Mouse (Mus musculus) midbrain, embryonic 13.5 days (tissue): ENCODE data around the gene Zdhhc8. TPM values are rescaled to one million over a fixed set of nuclear protein-coding genes. Genes with fewer than 3 reads are reported as not detected.

Experiments used
- ATAC-seq: fragments of 200-750 bp; cut with Nextera tagmentation; 2 replicates; pipeline ENCODE4 v1.8.0; 2017; ENCODE audit warnings: mild to moderate bottlenecking, moderate TSS enrichment, moderate library complexity
- H3K27ac ChIP-seq: fragments of 300-500 bp; sonication (generic); 2 replicates; pipeline ENCODE4 v1.5.1; 2015; ENCODE audit warnings: inconsistent platforms, mild to moderate bottlenecking, moderate library complexity
- H3K27me3 ChIP-seq: fragments of 300-500 bp; sonication (generic); 2 replicates; pipeline ENCODE4 v1.6.1; 2015; ENCODE audit warnings: mild to moderate bottlenecking, inconsistent platforms
- H3K36me3 ChIP-seq: fragments of 300-500 bp; sonication (generic); 2 replicates; pipeline ENCODE4 v1.6.1; 2015; ENCODE audit warnings: mild to moderate bottlenecking, inconsistent platforms
- H3K4me1 ChIP-seq: fragments of 300-500 bp; sonication (generic); replicated peaks from 2 replicates; pipeline ENCODE4 v1.6.1; 2015; ENCODE audit warnings: inconsistent platforms
- H3K4me2 ChIP-seq: fragments of 300-500 bp; sonication (generic); replicated peaks from 2 replicates; pipeline ENCODE4 v1.6.1; 2015; ENCODE audit warnings: moderate library complexity, mild to moderate bottlenecking, inconsistent platforms
- H3K4me3 ChIP-seq: fragments of 300-500 bp; sonication (generic); replicated peaks from 2 replicates; pipeline ENCODE4 v1.5.1; 2015; ENCODE audit warnings: mild to moderate bottlenecking, inconsistent platforms
- H3K9ac ChIP-seq: fragments of 300-500 bp; sonication (generic); replicated peaks from 2 replicates; pipeline ENCODE4 v1.6.1; 2015; ENCODE audit warnings: mild to moderate bottlenecking, inconsistent platforms
- H3K9me3 ChIP-seq: fragments of 300-500 bp; sonication (generic); 2 replicates; pipeline ENCODE4 v1.6.1; 2016; ENCODE audit warnings: mild to moderate bottlenecking, inconsistent platforms
- WGBS: fragments of 180-500 bp; shearing (Covaris S2); methylation state at CpG from one replicate; pipeline ENCODE4 v1.1.7; 2015; 5-methylcytosine and 5-hydroxymethylcytosine counted together
- polyA plus RNA-seq: library from polyadenylated mRNA; unstranded; fragments of >200 nt; fragmentation: Nextera tagmentation; extraction: Ambion mirVana; gene quantifications from 2 replicates; pipeline ENCODE4 v1.2.1, GENCODE M21; 2015

The Zdhhc8 gene
- polyA plus RNA-seq, 1 experiment from 2014 or later: 11.9 TPM

DNA sequence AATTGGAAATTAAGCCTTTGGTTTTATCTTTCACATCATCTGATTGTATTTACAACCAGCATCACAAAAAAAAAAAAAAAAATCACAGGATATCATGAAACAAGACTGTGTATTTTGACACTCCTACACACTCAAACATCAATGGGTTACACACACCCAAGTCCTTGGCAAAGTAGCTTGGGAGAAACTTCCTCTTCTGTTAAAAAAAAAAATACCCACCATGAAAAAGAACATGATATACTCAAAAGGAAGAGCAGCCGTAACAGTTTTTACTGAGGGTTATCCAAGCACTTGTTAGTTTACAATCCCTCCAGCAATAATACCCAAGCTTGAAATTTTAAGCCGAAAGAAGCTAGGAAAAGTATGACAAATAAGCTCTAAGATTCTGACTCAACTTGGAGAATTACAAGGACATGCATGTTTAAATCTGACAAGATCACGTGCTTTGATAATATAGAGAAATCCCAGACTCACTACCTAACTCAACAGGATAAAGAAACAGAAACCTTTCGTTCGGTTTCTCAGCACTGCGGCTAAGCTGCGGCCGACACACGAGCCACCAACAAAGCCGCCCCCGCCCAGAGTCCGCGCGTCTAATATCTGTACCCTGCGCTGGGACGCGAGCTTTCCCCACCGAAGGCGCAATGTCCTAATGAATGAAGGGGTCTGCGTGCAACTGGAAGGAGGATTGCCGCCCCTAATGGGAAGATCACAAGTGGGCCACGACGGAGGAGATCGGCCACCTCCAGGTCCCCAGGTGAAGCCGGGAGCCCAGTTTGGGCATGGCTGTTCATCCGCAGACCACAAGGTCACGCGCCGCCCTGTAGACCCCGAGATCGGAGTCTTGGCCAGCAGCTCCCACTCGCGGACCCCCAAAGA is 12.8 kb upstream of the Zdhhc8 start:
- Histone ChIP-seq H3K27ac (peak overlapping the region; percentile 89), H3K9me3 (no peaks in the 10 kb centered on the region), H3K9ac (peak overlapping the region; percentile 87), H3K4me1 (peaks cover 50% of the 10 kb centered on the region), H3K4me2 (peak overlapping the region; percentile 90), H3K36me3 (peaks cover 64% of the 10 kb centered on the region), H3K27me3 (no peaks in the 10 kb centered on the region), H3K4me3 (peak overlapping the region; percentile 94)
- WGBS: under 1% methylated on average over 33 of the region's 33 CpGs
- no peak for ATAC-seq

DNA sequence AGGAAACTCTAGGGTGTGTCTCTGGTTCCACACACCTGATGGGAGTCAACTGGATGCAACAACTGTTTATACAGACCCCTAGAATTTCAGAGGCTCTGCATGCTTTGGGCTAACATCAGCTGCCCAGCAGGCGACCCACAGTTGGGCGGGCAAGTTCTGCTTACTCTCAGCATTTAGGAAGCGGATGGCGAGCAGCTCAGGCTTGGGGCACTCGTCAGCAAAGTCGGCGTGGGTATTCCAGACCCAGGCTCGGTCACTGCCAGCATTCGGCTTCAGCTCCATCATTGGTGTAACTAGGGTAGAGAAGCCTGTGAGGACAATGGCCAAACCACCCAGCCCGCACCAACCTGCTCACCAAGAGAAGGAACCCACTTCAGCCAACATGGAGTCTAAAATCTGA is 6.6 kb upstream of the Zdhhc8 start:
- 90% methylated on average over 10 of the region's 10 CpGs for WGBS
- ATAC-seq: no peak
- H3K4me1 ChIP-seq: peaks cover 12% of the 10 kb centered on the region

DNA sequence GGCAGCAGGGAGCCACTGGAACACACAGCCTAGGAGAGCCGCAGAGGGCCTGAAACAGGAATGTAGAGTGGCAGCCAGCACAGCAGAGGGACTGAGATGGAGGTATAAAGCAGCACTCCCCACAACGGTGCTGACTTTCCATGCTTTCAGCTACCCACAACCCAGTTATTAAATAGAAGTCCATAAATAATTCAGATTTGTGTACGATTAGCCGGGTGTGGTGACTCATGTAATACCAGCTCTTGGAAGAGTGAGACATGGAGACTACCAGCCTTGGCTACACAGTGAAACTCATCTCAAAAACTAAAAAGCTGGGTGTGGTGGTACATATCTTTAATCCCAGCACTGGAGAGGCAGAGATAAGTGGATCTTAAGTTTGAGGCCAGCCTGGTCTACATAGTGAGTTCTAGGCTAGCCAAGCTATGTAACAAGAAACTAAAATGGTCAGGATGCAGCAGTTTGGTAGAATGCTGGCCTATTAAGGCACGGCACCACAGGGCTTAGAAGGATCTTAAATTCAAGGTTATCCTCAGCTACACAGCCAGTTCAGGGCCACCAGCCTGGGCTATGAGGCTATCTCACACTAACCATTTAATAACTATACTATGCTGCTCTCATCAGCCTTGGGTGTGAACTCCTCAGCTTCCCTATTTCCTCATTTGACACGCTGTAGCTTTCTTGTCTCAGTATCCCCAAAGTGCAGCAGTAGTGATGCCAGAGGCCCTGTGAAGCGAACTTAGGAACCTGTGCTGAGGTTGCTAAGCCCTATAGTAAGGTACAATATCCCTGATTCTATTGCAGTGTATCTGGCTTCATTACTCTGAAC is 2.0 kb upstream of the Zdhhc8 start:
- peaks cover 30% of the 10 kb centered on the region for H3K4me1 ChIP-seq
- no peaks in the 10 kb centered on the region for H3K9me3 ChIP-seq
- H3K9ac ChIP-seq: 0 out of 2 replicates have a peak overlapping the region, but pooled peaks have one; percentile 92
- ATAC-seq: no peak
- WGBS: 75% methylated on average over 7 of the region's 7 CpGs
- no peaks in the 10 kb centered on the region for H3K27me3 ChIP-seq
- H3K4me3 ChIP-seq: no peak overlapping the region
- peaks cover 38% of the 10 kb centered on the region for H3K36me3 ChIP-seq
- no peak overlapping the region for H3K4me2 ChIP-seq
- peak overlapping the region; percentile 95 for H3K27ac ChIP-seq

More for the DNA sequence above, 6.6 kb upstream of the Zdhhc8 start:
- H3K9me3 ChIP-seq: no peaks in the 10 kb centered on the region
- no peaks in the 10 kb centered on the region for H3K27me3 ChIP-seq
- H3K36me3 ChIP-seq: peaks cover 85% of the 10 kb centered on the region
- H3K9ac ChIP-seq: no peak overlapping the region
- H3K4me3 ChIP-seq: no peak overlapping the region
- no peak overlapping the region for H3K4me2 ChIP-seq
- H3K27ac ChIP-seq: no peak overlapping the region

DNA sequence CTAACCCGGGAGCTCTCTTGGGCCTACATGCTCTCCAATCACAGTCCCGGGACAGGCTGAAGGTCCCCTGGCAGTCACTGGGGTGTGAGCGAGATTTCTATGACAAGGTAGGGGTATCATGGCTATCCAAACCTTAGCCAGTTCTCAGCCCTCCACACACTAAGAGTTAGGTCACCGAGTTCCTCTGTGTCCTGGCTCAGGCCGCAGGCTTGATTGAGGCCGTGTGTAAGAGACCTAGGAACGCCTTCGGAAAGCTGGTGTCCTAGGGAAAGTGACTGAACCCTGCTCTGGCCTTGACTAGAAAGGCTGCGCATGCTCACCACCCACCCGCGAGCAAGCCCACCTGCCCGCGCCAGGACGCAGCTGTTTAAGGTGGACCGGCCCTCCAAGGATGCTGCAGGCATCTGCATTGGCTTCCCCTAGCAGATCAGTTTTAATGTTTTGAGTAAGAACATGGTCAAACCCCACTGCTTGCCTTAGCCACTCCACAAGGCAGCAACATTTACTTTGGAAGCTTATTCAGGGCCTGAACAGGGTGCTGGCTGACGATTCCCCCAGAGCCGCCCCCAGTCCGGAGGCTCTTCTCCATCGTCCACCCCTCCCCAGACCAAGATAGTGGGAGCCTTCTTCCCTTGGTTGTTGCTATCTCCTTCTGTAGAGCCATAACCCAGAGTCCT is 591 bp upstream of the Zdhhc8 start:
- H3K4me2 ChIP-seq: peak overlapping the region; percentile 87
- no peaks in the 10 kb centered on the region for H3K27me3 ChIP-seq
- peak; percentile 80 for ATAC-seq
- H3K9ac ChIP-seq: peak overlapping the region; percentile 92
- H3K27ac ChIP-seq: peak overlapping the region; percentile 95
- H3K4me3 ChIP-seq: peak overlapping the region; percentile 87
- 3% methylated on average over 19 of the region's 19 CpGs for WGBS
- no peaks in the 10 kb centered on the region for H3K9me3 ChIP-seq
- peaks cover 25% of the 10 kb centered on the region for H3K36me3 ChIP-seq
- H3K4me1 ChIP-seq: peaks cover 38% of the 10 kb centered on the region

DNA sequence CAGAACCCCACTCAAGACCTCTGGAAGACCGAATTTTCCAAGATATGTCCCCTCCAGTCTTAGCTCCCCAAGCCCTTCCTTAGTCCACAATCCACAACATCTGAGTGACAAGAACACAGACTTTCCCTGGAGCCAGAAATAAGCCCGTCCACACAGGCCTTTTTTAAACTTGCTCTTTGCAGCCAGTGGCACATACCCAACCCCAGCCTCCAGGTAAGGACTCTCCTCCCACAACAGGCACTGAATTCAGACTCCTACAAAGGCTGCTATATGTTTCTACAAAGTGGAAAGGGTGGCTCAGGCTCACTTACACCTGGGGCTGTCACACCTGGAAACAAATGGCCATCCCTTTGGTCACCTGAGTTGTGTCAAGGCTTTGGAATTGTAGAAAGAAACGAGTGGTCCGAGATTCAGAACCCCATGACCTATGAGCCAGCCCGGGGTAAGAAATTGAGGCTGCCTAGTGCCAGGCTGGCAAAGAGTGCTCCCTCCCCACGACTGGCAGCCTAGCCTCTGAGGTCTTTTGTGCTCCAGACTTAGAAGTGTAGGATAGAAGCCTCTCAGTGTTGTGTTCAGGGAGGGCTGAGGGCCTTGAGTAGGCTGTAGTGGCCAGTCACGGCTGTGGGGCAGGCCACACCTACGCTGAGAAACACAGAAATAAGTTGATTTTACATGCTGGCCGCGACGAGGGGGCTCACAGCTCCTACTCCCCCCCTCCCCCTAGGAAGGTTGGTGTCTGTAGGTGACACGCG is 841 bp downstream of the Zdhhc8 start:
- WGBS: 21% methylated on average over 13 of the region's 13 CpGs
- H3K4me1 ChIP-seq: peaks cover 49% of the 10 kb centered on the region

DNA sequence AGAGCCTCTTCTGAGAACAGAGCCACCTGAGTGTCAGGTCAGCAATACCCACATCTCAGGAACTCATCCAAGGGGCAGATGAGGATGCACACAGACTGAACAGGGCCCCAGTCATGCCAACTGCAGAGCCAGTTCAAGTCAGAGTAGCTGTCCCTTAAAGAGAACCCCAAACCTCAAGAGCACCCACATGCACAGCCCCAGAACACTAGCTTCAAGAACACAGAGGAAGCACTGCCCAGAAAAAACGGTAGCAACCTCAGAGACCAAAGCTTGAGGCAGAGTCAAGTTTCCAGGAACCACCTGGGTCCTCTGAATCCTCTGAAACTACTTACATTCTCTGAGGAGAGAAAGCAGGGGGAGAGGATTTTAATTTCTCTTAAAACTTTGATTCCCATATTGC is 1.5 kb downstream of the Zdhhc8 start:
- no peak overlapping the region for H3K27ac ChIP-seq
- 70% methylated on average over 1 of the region's 1 CpGs for WGBS
- peaks cover 49% of the 10 kb centered on the region for H3K4me1 ChIP-seq
- no peak for ATAC-seq
- peaks cover 7% of the 10 kb centered on the region; the same call in 1 of the 2 replicates for H3K36me3 ChIP-seq
- no peaks in the 10 kb centered on the region for H3K27me3 ChIP-seq
- H3K4me3 ChIP-seq: peak overlapping the region; percentile 87; the same call in 1 of the 2 replicates
- H3K9me3 ChIP-seq: no peaks in the 10 kb centered on the region
- peak overlapping the region; percentile 87 for H3K4me2 ChIP-seq
- peak overlapping the region; percentile 92; the same call in 1 of the 2 replicates for H3K9ac ChIP-seq

More for the DNA sequence above, 841 bp downstream of the Zdhhc8 start:
- H3K9ac ChIP-seq: peak overlapping the region; percentile 92
- H3K27ac ChIP-seq: peak overlapping the region; percentile 95
- peak; percentile 42 for ATAC-seq
- H3K4me3 ChIP-seq: peak overlapping the region; percentile 87
- H3K36me3 ChIP-seq: peaks cover 12% of the 10 kb centered on the region
- H3K27me3 ChIP-seq: no peaks in the 10 kb centered on the region
- H3K4me2 ChIP-seq: peak overlapping the region; percentile 87
- H3K9me3 ChIP-seq: no peaks in the 10 kb centered on the region

DNA sequence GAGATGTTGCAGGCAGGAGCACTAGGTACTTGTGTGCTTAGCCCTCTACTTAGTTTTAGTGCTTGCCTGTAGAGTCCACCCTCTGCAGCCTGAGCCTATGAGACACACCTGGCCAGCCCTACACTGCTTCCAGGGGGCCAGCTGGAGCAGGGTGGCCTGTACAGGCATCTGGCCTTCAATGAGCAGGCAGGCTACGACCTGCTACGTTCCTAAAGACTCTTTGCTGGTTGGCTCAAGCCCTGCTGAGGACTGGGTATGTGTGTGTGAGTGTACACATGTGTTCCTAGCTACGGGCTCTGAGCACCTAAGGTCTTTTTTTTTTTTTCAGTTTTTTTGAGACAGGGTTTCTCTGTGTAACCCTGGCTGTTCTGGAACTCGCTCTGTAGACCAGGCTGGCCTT is 3.5 kb downstream of the Zdhhc8 start:
- H3K4me1 ChIP-seq: peaks cover 48% of the 10 kb centered on the region
- 93% methylated on average over 4 of the region's 4 CpGs for WGBS

DNA sequence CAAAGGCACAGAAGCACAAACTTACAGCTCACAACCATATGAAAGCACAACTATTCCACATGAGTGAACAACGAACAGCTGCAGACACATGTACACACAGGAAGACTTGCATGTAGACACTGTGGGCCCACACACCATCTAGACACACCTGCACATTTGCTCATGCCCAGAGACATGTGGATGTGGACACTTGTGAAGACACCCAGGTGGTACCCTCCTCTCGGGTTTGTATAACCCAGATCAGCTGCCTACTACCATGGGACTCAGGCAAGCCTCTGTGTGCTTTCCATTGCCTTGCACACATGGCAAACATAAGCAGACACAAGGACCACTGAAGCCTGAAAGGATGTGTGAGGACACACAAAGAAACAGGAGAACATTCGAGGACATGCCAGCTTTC is 3.9 kb downstream of the Zdhhc8 start:
- WGBS: 89% methylated on average over 3 of the region's 3 CpGs
- H3K9me3 ChIP-seq: no peaks in the 10 kb centered on the region
- no peak overlapping the region for H3K9ac ChIP-seq
- H3K27ac ChIP-seq: no peak overlapping the region
- H3K4me2 ChIP-seq: no peak overlapping the region
- no peak overlapping the region for H3K4me3 ChIP-seq
- peaks cover 25% of the 10 kb centered on the region for H3K36me3 ChIP-seq
- no peaks in the 10 kb centered on the region for H3K27me3 ChIP-seq
- H3K4me1 ChIP-seq: peaks cover 44% of the 10 kb centered on the region
- no peak for ATAC-seq

More for the DNA sequence above, 3.5 kb downstream of the Zdhhc8 start:
- Histone ChIP-seq H3K4me3 (no peak overlapping the region), H3K27me3 (no peaks in the 10 kb centered on the region), H3K9me3 (no peaks in the 10 kb centered on the region), H3K4me2 (no peak overlapping the region), H3K36me3 (peaks cover 21% of the 10 kb centered on the region), H3K27ac (no peak overlapping the region), H3K9ac (0 out of 2 replicates have a peak overlapping the region, but pooled peaks have one; percentile 19)
- no peak for ATAC-seq

DNA sequence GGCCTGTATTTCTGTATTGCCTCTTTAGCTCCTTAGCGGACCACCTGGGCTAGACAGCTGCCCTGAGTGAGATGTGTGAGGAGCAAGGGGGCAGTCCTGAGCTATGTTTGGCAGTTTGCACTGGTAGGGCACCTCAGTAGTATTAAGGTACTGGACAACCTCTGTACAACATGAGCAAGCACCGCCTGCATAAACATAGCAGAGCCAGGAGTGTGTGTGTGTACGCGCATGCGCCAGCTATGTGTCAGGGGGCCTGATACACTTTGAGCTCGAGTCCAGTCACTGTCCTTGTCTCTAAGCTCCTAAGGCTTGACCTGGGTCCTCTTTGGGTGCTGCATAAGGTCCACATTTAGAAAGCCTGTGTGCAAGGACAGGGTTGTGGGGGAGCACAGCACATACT is 4.3 kb downstream of the Zdhhc8 start:
- H3K9me3 ChIP-seq: no peaks in the 10 kb centered on the region
- H3K36me3 ChIP-seq: peaks cover 29% of the 10 kb centered on the region
- peaks cover 40% of the 10 kb centered on the region for H3K4me1 ChIP-seq
- no peak overlapping the region for H3K4me3 ChIP-seq
- 97% methylated on average over 6 of the region's 6 CpGs for WGBS
- no peak overlapping the region for H3K9ac ChIP-seq
- H3K27me3 ChIP-seq: no peaks in the 10 kb centered on the region
- no peak overlapping the region for H3K27ac ChIP-seq
- H3K4me2 ChIP-seq: no peak overlapping the region
- ATAC-seq: no peak

DNA sequence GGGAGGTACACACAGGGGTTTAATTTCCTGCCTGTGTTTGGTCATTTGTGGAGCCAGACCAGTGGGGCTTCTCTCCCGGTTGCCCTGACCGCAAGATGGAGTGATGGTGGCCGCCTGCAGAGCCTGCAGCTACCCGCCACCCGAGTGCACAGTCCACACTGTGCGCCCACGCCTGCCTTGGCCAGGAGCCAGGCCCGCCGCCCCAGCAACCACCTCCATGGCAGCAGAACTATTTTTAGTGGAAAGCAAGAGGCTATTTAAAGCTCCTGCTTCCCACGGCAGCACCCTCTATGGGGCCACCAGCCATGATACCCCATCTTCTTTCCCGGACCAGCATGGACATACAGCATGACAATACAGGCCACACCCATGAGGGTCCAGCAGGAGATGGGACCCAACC is 5.3 kb downstream of the Zdhhc8 start:
- Histone ChIP-seq H3K4me2 (no peak overlapping the region), H3K9ac (0 out of 2 replicates have a peak overlapping the region, but pooled peaks have one; percentile 32), H3K4me3 (no peak overlapping the region), H3K36me3 (peaks cover 39% of the 10 kb centered on the region), H3K27me3 (no peaks in the 10 kb centered on the region), H3K9me3 (no peaks in the 10 kb centered on the region), H3K4me1 (peaks cover 38% of the 10 kb centered on the region), H3K27ac (peak overlapping the region; percentile 44; the same call in 1 of the 2 replicates)
- no peak for ATAC-seq
- WGBS: 83% methylated on average over 11 of the region's 11 CpGs

DNA sequence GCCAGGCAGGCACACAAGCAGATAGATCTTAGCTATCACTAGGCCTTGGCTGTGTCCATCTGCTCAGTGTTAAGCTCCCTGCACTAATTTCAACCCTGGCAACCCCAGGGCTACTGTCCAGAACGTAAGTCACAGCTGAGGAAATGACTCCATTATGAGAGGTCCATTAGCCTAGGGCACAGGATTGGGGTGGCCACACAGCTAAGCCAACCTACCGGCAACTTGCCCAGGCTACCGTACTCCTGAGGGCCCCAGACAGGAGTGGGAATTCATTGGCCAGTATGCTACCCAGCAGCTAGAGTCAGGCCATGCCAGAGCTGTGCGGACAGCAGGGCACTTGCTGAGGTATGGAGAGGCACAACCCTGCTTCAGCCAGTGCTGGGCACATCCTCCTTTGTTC is 6.1 kb downstream of the Zdhhc8 start:
- H3K27ac ChIP-seq: no peak overlapping the region
- no peak overlapping the region for H3K9ac ChIP-seq
- H3K36me3 ChIP-seq: peaks cover 47% of the 10 kb centered on the region
- H3K27me3 ChIP-seq: no peaks in the 10 kb centered on the region
- H3K4me3 ChIP-seq: no peak overlapping the region
- H3K9me3 ChIP-seq: no peaks in the 10 kb centered on the region
- peaks cover 31% of the 10 kb centered on the region for H3K4me1 ChIP-seq
- WGBS: 95% methylated on average over 4 of the region's 4 CpGs
- no peak overlapping the region for H3K4me2 ChIP-seq
- ATAC-seq: no peak
